Mouse (Mus musculus): ENCODE data around the gene Ube2v1. TPM values are rescaled to one million over a fixed set of nuclear protein-coding genes. Genes with fewer than 3 reads are reported as not detected.

The Ube2v1 gene
- total RNA-seq, 1 experiment: 115 TPM

DNA sequence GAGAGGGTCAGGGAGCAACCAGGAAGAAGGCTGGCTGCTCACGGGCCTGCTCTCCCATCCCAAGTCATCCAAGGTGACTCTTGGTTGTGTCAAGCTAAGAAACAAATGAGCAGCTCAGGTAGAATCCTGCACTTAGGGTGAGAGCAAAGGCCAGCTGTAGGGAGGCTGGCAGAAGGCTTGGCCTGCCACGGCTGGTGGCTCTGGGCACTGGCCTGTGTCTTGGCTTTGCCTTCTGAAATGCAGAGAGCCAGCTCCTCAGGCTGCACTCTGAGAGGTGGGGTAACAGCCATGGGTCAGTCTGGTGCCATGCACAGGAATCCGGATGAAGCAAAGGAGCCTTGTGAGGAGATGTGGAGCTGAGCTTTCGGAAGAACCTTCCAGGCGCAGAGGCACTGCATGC is 36.5 kb upstream of the Ube2v1 start:
- in situ Hi-C loops (cut with MboI; ENCODE audit: low sequenced_read_pairs in 2 of 2, unreplicated experiment in 2 of 2): no loop called here
- TF ChIP-seq ZC3H11A (IDR thresholded peaks at IDR 0.05; ENCODE audit: borderline replicate concordance, low read depth, low read length) (no peak), HCFC1 (IDR thresholded peaks at IDR 0.05; ENCODE audit: borderline replicate concordance, insufficient read depth, low read length) (no peak)

GRCm38 (mm10) chr2:167665972-167666713 is 34.2 kb upstream of the Ube2v1 start:
- in situ Hi-C loops (cut with MboI; ENCODE audit: low sequenced_read_pairs in 2 of 2, unreplicated experiment in 2 of 2): no loop called here
- no peak for TF ChIP-seq ZNF384 (IDR thresholded peaks at IDR 0.05; ENCODE audit: low read depth, low read length)
- no peak for TF ChIP-seq ZC3H11A (IDR thresholded peaks at IDR 0.05; ENCODE audit: borderline replicate concordance, low read depth, low read length)
- TF ChIP-seq MAFK (IDR thresholded peaks at IDR 0.05; ENCODE audit: insufficient read depth, low read depth, low read length): no peak
- no peak for TF ChIP-seq CHD2 (IDR thresholded peaks at IDR 0.05; ENCODE audit: low read depth, low read length)
- TF ChIP-seq HCFC1 (IDR thresholded peaks at IDR 0.05; ENCODE audit: borderline replicate concordance, insufficient read depth, low read length): no peak

More for the DNA sequence above, 36.5 kb upstream of the Ube2v1 start:
- no peaks in the 10 kb centered on the region for H3K36me3 ChIP-seq (ENCODE audit: control insufficient read depth, insufficient read depth, low read length, poor library complexity, severe bottlenecking)
- H3K9me3 ChIP-seq (ENCODE audit: control insufficient read depth, insufficient read depth, low read depth, low read length): no peaks in the 10 kb centered on the region
- H3K27ac ChIP-seq (ENCODE audit: insufficient read depth, low read depth, low read length, poor library complexity, severe bottlenecking): no peak overlapping the region
- H3K4me3 ChIP-seq (ENCODE audit: insufficient read depth in 1 of 2, low read depth in 1 of 2, low read length in 2 of 2, poor library complexity in 1 of 2, severe bottlenecking in 1 of 2): no peak overlapping the region
- DNase-seq (ENCODE audit: low read depth, low spot score): no peak
- no peak overlapping the region for H3K9ac ChIP-seq (ENCODE audit: insufficient read depth, low read depth, low read length, poor library complexity, severe bottlenecking)
- peaks cover 0 to 15% of the 10 kb centered on the region in 2 experiments; a peak in 2 of 4 replicates for H3K4me1 ChIP-seq (ENCODE audit: control insufficient read depth in 2 of 2, insufficient read depth in 2 of 2, low read length in 2 of 2, poor library complexity in 1 of 2)

GRCm38 (mm10) chr2:167662713-167663112 is 30.8 kb upstream of the Ube2v1 start:
- in situ Hi-C loops (cut with MboI; ENCODE audit: low sequenced_read_pairs in 2 of 2, unreplicated experiment in 2 of 2): no loop called here
- H3K27ac ChIP-seq (ENCODE audit: insufficient read depth, low read depth, low read length, poor library complexity, severe bottlenecking): no peak overlapping the region
- H3K4me1 ChIP-seq (ENCODE audit: control insufficient read depth in 2 of 2, insufficient read depth in 2 of 2, low read length in 2 of 2, poor library complexity in 1 of 2): peaks cover 0 to 17% of the 10 kb centered on the region in 2 experiments; a peak in 2 of 4 replicates

More at GRCm38 (mm10) chr2:167665972-167666713, 34.2 kb upstream of the Ube2v1 start:
- no peak overlapping the region for H3K4me3 ChIP-seq (ENCODE audit: insufficient read depth in 1 of 2, low read depth in 1 of 2, low read length in 2 of 2, poor library complexity in 1 of 2, severe bottlenecking in 1 of 2)
- no peaks in the 10 kb centered on the region for H3K36me3 ChIP-seq (ENCODE audit: control insufficient read depth, insufficient read depth, low read length, poor library complexity, severe bottlenecking)
- DNase-seq (ENCODE audit: low read depth, low spot score): no peak
- no peaks in the 10 kb centered on the region for H3K9me3 ChIP-seq (ENCODE audit: control insufficient read depth, insufficient read depth, low read depth, low read length)
- no peak overlapping the region for H3K9ac ChIP-seq (ENCODE audit: insufficient read depth, low read depth, low read length, poor library complexity, severe bottlenecking)
- H3K27ac ChIP-seq (ENCODE audit: insufficient read depth, low read depth, low read length, poor library complexity, severe bottlenecking): no peak overlapping the region
- H3K4me1 ChIP-seq (ENCODE audit: control insufficient read depth in 2 of 2, insufficient read depth in 2 of 2, low read length in 2 of 2, poor library complexity in 1 of 2): peaks cover 0 to 5% of the 10 kb centered on the region in 2 experiments; a peak in 2 of 4 replicates

DNA sequence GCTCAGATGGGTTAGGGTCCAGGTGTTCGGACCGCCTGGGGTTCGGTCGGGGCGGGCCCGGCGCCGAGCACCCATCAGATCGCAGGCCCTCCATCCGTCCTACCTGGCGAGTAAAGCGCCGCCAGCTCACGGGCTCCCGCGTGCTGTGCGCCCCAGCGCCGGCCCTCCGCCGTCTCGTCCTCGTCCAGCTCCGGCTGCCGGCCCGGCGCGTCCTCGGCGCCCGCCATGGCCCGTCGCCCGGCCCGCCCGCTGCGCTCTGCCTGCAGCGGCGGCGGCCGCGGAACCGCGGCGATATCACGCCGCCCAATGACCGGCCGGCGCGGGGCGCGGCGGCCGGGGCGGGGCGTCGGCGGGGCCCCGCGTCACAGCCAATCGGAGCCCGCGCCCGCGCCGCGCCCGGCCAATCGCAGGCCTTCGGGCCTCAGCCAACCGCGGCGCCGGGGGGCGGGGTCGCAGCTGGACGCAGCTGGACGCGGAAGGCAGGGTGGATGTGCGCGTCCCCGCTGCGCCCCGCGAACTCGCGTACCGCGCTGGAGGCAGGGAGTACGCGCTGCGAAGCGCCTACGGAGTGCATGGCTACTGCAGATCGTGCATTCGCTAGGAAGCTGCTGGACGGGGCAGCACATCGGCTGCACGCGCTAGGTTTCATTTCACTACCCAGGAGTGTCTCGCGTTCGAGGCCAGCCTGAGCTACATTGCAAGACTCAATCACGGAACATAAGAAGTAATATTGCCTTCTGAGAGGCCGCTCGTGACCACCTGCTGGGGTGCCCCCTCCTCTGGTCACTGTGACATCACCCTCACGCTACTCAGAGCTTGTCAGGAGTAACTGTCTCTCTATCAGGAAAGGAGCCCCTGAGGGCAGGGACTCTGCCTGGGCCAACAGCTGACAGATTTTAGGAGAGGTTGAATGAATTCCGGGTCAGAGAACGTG is 29.6 kb upstream of the Ube2v1 start, which contains the start of gene Gm20431:
Gene Gm20431, minus strand, starts transcription at position 227 of the 934 bp plus-strand sequence.
- in situ Hi-C loops (cut with MboI; ENCODE audit: low sequenced_read_pairs in 2 of 2, unreplicated experiment in 2 of 2): no loop called here
- Histone ChIP-seq H3K27ac (ENCODE audit: insufficient read depth, low read depth, low read length, poor library complexity, severe bottlenecking) (no peak within 1 kb of the TSS), H3K36me3 (ENCODE audit: control insufficient read depth, insufficient read depth, low read length, poor library complexity, severe bottlenecking) (peaks cover 14% of the 10 kb centered on the region; the same call in 1 of the 2 replicates), H3K4me1 (ENCODE audit: control insufficient read depth in 2 of 2, insufficient read depth in 2 of 2, low read length in 2 of 2, poor library complexity in 1 of 2) (peaks cover 0 to 21% of the 10 kb centered on the region in 2 experiments; a peak in 2 of 4 replicates), H3K4me3 (ENCODE audit: insufficient read depth in 1 of 2, low read depth in 1 of 2, low read length in 2 of 2, poor library complexity in 1 of 2, severe bottlenecking in 1 of 2) (peak within 1 kb of the TSS; percentile 82 to 92), H3K9ac (ENCODE audit: insufficient read depth, low read depth, low read length, poor library complexity, severe bottlenecking) (peak within 1 kb of the TSS; percentile 82), H3K9me3 (ENCODE audit: control insufficient read depth, insufficient read depth, low read depth, low read length) (no peaks in the 10 kb centered on the region)
- no peak for TF ChIP-seq ZNF384 (IDR thresholded peaks at IDR 0.05; ENCODE audit: low read depth, low read length)
- no peak for TF ChIP-seq HCFC1 (IDR thresholded peaks at IDR 0.05; ENCODE audit: borderline replicate concordance, insufficient read depth, low read length)
- TF ChIP-seq MAFK (IDR thresholded peaks at IDR 0.05; ENCODE audit: insufficient read depth, low read depth, low read length): no peak
- no peak for TF ChIP-seq ZC3H11A (IDR thresholded peaks at IDR 0.05; ENCODE audit: borderline replicate concordance, low read depth, low read length)
- TF ChIP-seq CHD2 (IDR thresholded peaks at IDR 0.05; ENCODE audit: low read depth, low read length): no peak
- no peak for DNase-seq (ENCODE audit: low read depth, low spot score)

More at GRCm38 (mm10) chr2:167662713-167663112, 30.8 kb upstream of the Ube2v1 start:
- H3K9me3 ChIP-seq (ENCODE audit: control insufficient read depth, insufficient read depth, low read depth, low read length): no peaks in the 10 kb centered on the region
- H3K4me3 ChIP-seq (ENCODE audit: insufficient read depth in 1 of 2, low read depth in 1 of 2, low read length in 2 of 2, poor library complexity in 1 of 2, severe bottlenecking in 1 of 2): no peak overlapping the region
- peaks cover 7% of the 10 kb centered on the region; the same call in 1 of the 2 replicates for H3K36me3 ChIP-seq (ENCODE audit: control insufficient read depth, insufficient read depth, low read length, poor library complexity, severe bottlenecking)
- no peak for DNase-seq (ENCODE audit: low read depth, low spot score)
- no peak overlapping the region for H3K9ac ChIP-seq (ENCODE audit: insufficient read depth, low read depth, low read length, poor library complexity, severe bottlenecking)
- TF ChIP-seq CHD2 (IDR thresholded peaks at IDR 0.05; ENCODE audit: low read depth, low read length) (no peak), ZNF384 (IDR thresholded peaks at IDR 0.05; ENCODE audit: low read depth, low read length) (no peak), MAFK (IDR thresholded peaks at IDR 0.05; ENCODE audit: insufficient read depth, low read depth, low read length) (no peak), HCFC1 (IDR thresholded peaks at IDR 0.05; ENCODE audit: borderline replicate concordance, insufficient read depth, low read length) (no peak), ZC3H11A (IDR thresholded peaks at IDR 0.05; ENCODE audit: borderline replicate concordance, low read depth, low read length) (no peak)
